Mouse (Mus musculus): ENCODE measurements around the gene Hmgn3. TPM values are rescaled to one million over a fixed set of nuclear protein-coding genes. Genes with fewer than 3 reads are reported as not detected.

Hmgn3 gene
- 6.6 and 9.0 TPM in 2 replicates for polyA plus RNA-seq (2012; rRNA removed)

- Histone ChIP-seq H3K27me3 (ENCODE audit: control insufficient read depth, insufficient read depth, low read length) (no peaks in the 10 kb centered on the region), H3K36me3 (ENCODE audit: control insufficient read depth, insufficient read depth, low read length) (no peaks in the 10 kb centered on the region), H3K4me1 (replicated peaks; ENCODE audit: control insufficient read depth, insufficient read depth, low read length) (peaks cover 8% of the 10 kb centered on the region), H3K4me3 (ENCODE audit: control insufficient read depth, insufficient read depth, low read length) (peak within 1 kb of the TSS; percentile 60), H3K27ac (ENCODE audit: control insufficient read depth, insufficient read depth, low read length) (no peak within 1 kb of the TSS)
- TF ChIP-seq POLR2A (IDR thresholded peaks at IDR 0.05; ENCODE audit: control insufficient read depth, extremely low read depth, insufficient read depth, low read length, poor library complexity), result peak; percentile 37; the same call in 1 of the 2 replicates
- TF ChIP-seq CTCF (IDR thresholded peaks at IDR 0.05; ENCODE audit: borderline replicate concordance, control insufficient read depth, extremely low read depth, insufficient read depth, low read length, poor library complexity), result no peak
- DNase-seq, result peak; percentile 67
- 11% methylated on average over 28 of the region's 28 CpGs for WGBS
Measured at GRCm38 (mm10) chr9:83146446-83147188, at the start of gene Hmgn3. Gene Hmgn3 (minus strand): TSS chr9:83146685.

DNA sequence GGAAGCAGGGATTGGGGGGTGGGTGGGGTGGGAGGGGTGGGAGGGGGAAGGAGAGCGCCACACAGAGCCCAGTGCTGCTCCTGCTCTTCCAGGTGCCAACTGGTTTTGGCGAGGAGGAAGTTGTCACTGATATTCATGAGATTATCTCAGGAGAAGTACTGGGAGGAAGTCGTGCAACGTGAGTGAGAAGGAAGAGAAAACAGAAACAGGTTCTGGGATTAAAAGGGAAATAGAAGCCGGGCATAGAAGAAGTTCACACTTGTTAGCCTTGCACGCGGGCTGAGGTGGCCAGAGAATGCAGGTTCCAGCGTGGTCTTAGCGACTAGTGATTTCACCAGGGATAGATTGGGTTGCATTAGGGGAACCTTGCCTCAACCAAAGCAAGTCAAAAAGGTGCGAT, 49.3 kb upstream of the Hmgn3 start:
- DNase-seq, result no peak
- no peaks in the 10 kb centered on the region for H3K27me3 ChIP-seq (ENCODE audit: control insufficient read depth, insufficient read depth, low read length)
- 53% methylated on average over 10 of the region's 10 CpGs for WGBS

DNA sequence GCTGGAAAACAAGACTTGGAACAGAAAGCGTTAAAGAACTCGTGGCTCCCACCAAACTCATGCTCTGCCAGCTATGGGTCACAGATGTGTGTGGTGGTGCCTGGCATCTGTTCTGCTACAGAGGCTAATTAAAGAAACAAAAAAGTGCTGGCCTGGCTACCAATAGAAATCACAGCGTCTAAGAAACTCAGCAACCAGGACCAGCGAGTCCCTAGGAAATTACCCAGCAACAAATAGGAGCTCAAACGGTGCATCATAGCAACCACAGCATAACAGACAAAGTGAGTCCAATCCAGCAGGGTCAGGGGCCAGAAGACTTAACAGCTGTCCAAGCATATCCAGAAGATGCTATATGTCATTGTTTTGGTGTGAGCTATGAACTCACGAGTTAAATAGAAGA, 48.5 kb upstream of the Hmgn3 start:
- 71% methylated on average over 6 of the region's 6 CpGs for WGBS
- H3K4me3 ChIP-seq (ENCODE audit: control insufficient read depth, insufficient read depth, low read length), result no peak overlapping the region
- TF ChIP-seq POLR2A (IDR thresholded peaks at IDR 0.05; ENCODE audit: control insufficient read depth, extremely low read depth, insufficient read depth, low read length, poor library complexity) (no peak), CTCF (IDR thresholded peaks at IDR 0.05; ENCODE audit: borderline replicate concordance, control insufficient read depth, extremely low read depth, insufficient read depth, low read length, poor library complexity) (no peak)
- H3K27me3 ChIP-seq (ENCODE audit: control insufficient read depth, insufficient read depth, low read length), result no peaks in the 10 kb centered on the region
- DNase-seq, result no peak
- H3K27ac ChIP-seq (ENCODE audit: control insufficient read depth, insufficient read depth, low read length), result no peak overlapping the region
- no peaks in the 10 kb centered on the region for H3K4me1 ChIP-seq (replicated peaks; ENCODE audit: control insufficient read depth, insufficient read depth, low read length)
- no peaks in the 10 kb centered on the region for H3K36me3 ChIP-seq (ENCODE audit: control insufficient read depth, insufficient read depth, low read length)

More for the DNA sequence above, 49.3 kb upstream of the Hmgn3 start:
- H3K36me3 ChIP-seq (ENCODE audit: control insufficient read depth, insufficient read depth, low read length), result no peaks in the 10 kb centered on the region
- TF ChIP-seq POLR2A (IDR thresholded peaks at IDR 0.05; ENCODE audit: control insufficient read depth, extremely low read depth, insufficient read depth, low read length, poor library complexity) (no peak), CTCF (IDR thresholded peaks at IDR 0.05; ENCODE audit: borderline replicate concordance, control insufficient read depth, extremely low read depth, insufficient read depth, low read length, poor library complexity) (no peak)
- H3K27ac ChIP-seq (ENCODE audit: control insufficient read depth, insufficient read depth, low read length), result no peak overlapping the region
- H3K4me3 ChIP-seq (ENCODE audit: control insufficient read depth, insufficient read depth, low read length), result no peak overlapping the region
- H3K4me1 ChIP-seq (replicated peaks; ENCODE audit: control insufficient read depth, insufficient read depth, low read length), result no peaks in the 10 kb centered on the region

- no peak overlapping the region for H3K4me3 ChIP-seq (ENCODE audit: control insufficient read depth, insufficient read depth, low read length)
- H3K27me3 ChIP-seq (ENCODE audit: control insufficient read depth, insufficient read depth, low read length), result no peaks in the 10 kb centered on the region
- no peak overlapping the region for H3K27ac ChIP-seq (ENCODE audit: control insufficient read depth, insufficient read depth, low read length)
- TF ChIP-seq POLR2A (IDR thresholded peaks at IDR 0.05; ENCODE audit: control insufficient read depth, extremely low read depth, insufficient read depth, low read length, poor library complexity) (no peak), CTCF (IDR thresholded peaks at IDR 0.05; ENCODE audit: borderline replicate concordance, control insufficient read depth, extremely low read depth, insufficient read depth, low read length, poor library complexity) (no peak)
- H3K36me3 ChIP-seq (ENCODE audit: control insufficient read depth, insufficient read depth, low read length), result no peaks in the 10 kb centered on the region
- no peaks in the 10 kb centered on the region for H3K4me1 ChIP-seq (replicated peaks; ENCODE audit: control insufficient read depth, insufficient read depth, low read length)
- WGBS, result 4% methylated on average over 2 of the region's 2 CpGs
- no peak for DNase-seq
Measured at GRCm38 (mm10) chr9:83187752-83188151, 41.3 kb upstream of the Hmgn3 start.

- 5% methylated on average over 53 of the region's 53 CpGs for WGBS
- Histone ChIP-seq H3K36me3 (ENCODE audit: control insufficient read depth, insufficient read depth, low read length) (no peaks in the 10 kb centered on the region), H3K27ac (ENCODE audit: control insufficient read depth, insufficient read depth, low read length) (no peak overlapping the region), H3K4me1 (replicated peaks; ENCODE audit: control insufficient read depth, insufficient read depth, low read length) (peaks cover 8% of the 10 kb centered on the region), H3K4me3 (ENCODE audit: control insufficient read depth, insufficient read depth, low read length) (peak overlapping the region; percentile 60), H3K27me3 (ENCODE audit: control insufficient read depth, insufficient read depth, low read length) (no peaks in the 10 kb centered on the region)
- peak; percentile 23 for DNase-seq
- TF ChIP-seq CTCF (IDR thresholded peaks at IDR 0.05; ENCODE audit: borderline replicate concordance, control insufficient read depth, extremely low read depth, insufficient read depth, low read length, poor library complexity) (no peak), POLR2A (IDR thresholded peaks at IDR 0.05; ENCODE audit: control insufficient read depth, extremely low read depth, insufficient read depth, low read length, poor library complexity) (no peak)
Measured at GRCm38 (mm10) chr9:83145591-83146445, 667 bp downstream of the Hmgn3 start.

DNA sequence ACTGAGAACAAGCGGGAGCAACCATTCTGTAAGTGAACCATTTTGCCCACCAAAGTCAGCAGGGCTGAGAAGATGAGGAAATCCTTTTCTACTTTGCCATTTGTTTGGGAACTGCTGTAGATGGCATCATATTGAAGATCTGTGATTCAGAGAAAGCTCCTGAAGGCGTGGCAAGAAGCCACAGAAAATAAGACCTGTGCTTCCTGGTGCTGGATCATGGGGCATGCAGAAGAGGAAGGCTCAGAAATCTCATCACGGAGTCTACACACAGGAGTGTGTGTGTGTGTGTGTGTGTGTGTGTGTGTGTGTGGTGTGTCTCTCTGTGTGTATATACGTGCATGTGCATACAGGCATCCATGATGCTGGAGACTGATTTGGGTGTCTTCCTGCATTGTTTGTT, 16.7 kb downstream of the Hmgn3 start:
- Histone ChIP-seq H3K27ac (ENCODE audit: control insufficient read depth, insufficient read depth, low read length) (no peak overlapping the region), H3K4me1 (replicated peaks; ENCODE audit: control insufficient read depth, insufficient read depth, low read length) (no peaks in the 10 kb centered on the region), H3K27me3 (ENCODE audit: control insufficient read depth, insufficient read depth, low read length) (no peaks in the 10 kb centered on the region), H3K36me3 (ENCODE audit: control insufficient read depth, insufficient read depth, low read length) (no peaks in the 10 kb centered on the region), H3K4me3 (ENCODE audit: control insufficient read depth, insufficient read depth, low read length) (no peak overlapping the region)
- no peak for DNase-seq
- TF ChIP-seq POLR2A (IDR thresholded peaks at IDR 0.05; ENCODE audit: control insufficient read depth, extremely low read depth, insufficient read depth, low read length, poor library complexity) (no peak), CTCF (IDR thresholded peaks at IDR 0.05; ENCODE audit: borderline replicate concordance, control insufficient read depth, extremely low read depth, insufficient read depth, low read length, poor library complexity) (no peak)
- 95% methylated on average over 4 of the region's 4 CpGs for WGBS

All from thymus, adult 2 months (tissue).